Mouse (Mus musculus) liver, adult 2 months (tissue): Measurements from ENCODE around the gene Dpyd. TPM values are rescaled to one million over a fixed set of nuclear protein-coding genes. Genes with fewer than 3 reads are reported as not detected.

Experiments used
- DNase-seq: peaks from one replicate; pipeline ENCODE4 v3.0.0-alpha.2; 2011; ENCODE audit warnings: low read depth, low spot score; ENCODE audit errors: extremely low read depth
- H3K27ac ChIP-seq: fragments of 200-500 bp; replicated peaks from 2 replicates; pipeline ENCODE4 v1.5.1; 2012; ENCODE audit warnings: low read depth, mild to moderate bottlenecking, control low read depth, inconsistent platforms, low read length; ENCODE audit not compliant: insufficient read depth
- H3K27me3 ChIP-seq: fragments of 200-500 bp; 2 replicates; pipeline ENCODE4 v1.6.1; 2012; ENCODE audit warnings: mild to moderate bottlenecking, moderate library complexity, low read length, inconsistent platforms; ENCODE audit not compliant: control insufficient read depth, insufficient read depth
- H3K36me3 ChIP-seq: fragments of 200-500 bp; 2 replicates; pipeline ENCODE4 v1.6.1; 2012; ENCODE audit warnings: low read length, inconsistent platforms; ENCODE audit not compliant: control insufficient read depth, insufficient read depth
- H3K4me1 ChIP-seq: fragments of 200-500 bp; 2 replicates; pipeline ENCODE4 v1.6.1; 2011; ENCODE audit warnings: low read length; ENCODE audit not compliant: control insufficient read depth, insufficient read depth
- H3K4me3 ChIP-seq: fragments of 200-500 bp; 2 replicates; pipeline ENCODE4 v1.5.1; 2011; ENCODE audit warnings: low read depth, mild to moderate bottlenecking, control low read depth, low read length, moderate library complexity; ENCODE audit not compliant: insufficient read depth
- H3K79me2 ChIP-seq: fragments of 200-500 bp; 2 replicates; pipeline ENCODE4 v1.6.1; 2012; ENCODE audit warnings: inconsistent platforms, mild to moderate bottlenecking, low read length, moderate library complexity; ENCODE audit not compliant: control insufficient read depth, insufficient read depth
- H3K9ac ChIP-seq: fragments of 200-500 bp; 2 replicates; pipeline ENCODE4 v1.6.1; 2012; ENCODE audit warnings: low read depth, mild to moderate bottlenecking, control low read depth, inconsistent platforms, low read length
- CTCF ChIP-seq: fragments of 200-500 bp; IDR thresholded peaks from 2 replicates; pipeline ENCODE4 v1.5.1; 2011; ENCODE audit warnings: low read depth, low read length, control low read depth
- POLR2A ChIP-seq: fragments of 200-500 bp; IDR thresholded peaks from 2 replicates; pipeline ENCODE4 v1.6.1; 2011; ENCODE audit warnings: low read length, control low read depth; ENCODE audit not compliant: insufficient read depth; ENCODE audit errors: extremely low read depth
- WGBS: fragments of 180-500 bp; shearing (Covaris S2); methylation state at CpG from one replicate; pipeline ENCODE4 v1.1.7; 2018; 5-methylcytosine and 5-hydroxymethylcytosine counted together
- polyA plus RNA-seq: library from polyadenylated mRNA; depleted of rRNA; stranded (reverse); fragments of >200 nt; gene quantifications from 2 replicates; pipeline ENCODE4 v1.2.3, GENCODE M21; 2012
- total RNA-seq: library from RNA; depleted of rRNA; stranded (reverse); fragments of >200 nt; gene quantifications from 2 replicates; pipeline ENCODE4 v1.2.3, GENCODE M21; 2014

Gene Dpyd
- total and polyA plus RNA-seq, 2 experiments: 65.4 to 470 TPM

- Histone ChIP-seq H3K36me3 (no peaks in the 10 kb centered on the region; the same call in 1 of the 2 replicates), H3K4me3 (no peak overlapping the region), H3K4me1 (peaks cover 4% of the 10 kb centered on the region; the same call in 1 of the 2 replicates), H3K79me2 (no peaks in the 10 kb centered on the region), H3K27ac (no peak overlapping the region), H3K27me3 (no peaks in the 10 kb centered on the region), H3K9ac (no peak overlapping the region)
- 86% methylated on average over 7 of the region's 7 CpGs for WGBS
- TF ChIP-seq POLR2A (no peak), CTCF (no peak)
- no peak for DNase-seq
Observed at GRCm38 (mm10) chr3:119329063-119329462, 767.1 kb downstream of the Dpyd start.

- TF ChIP-seq POLR2A (no peak), CTCF (no peak)
- no peak overlapping the region for H3K4me3 ChIP-seq
- H3K36me3 ChIP-seq: no peaks in the 10 kb centered on the region
- 64% methylated on average over 7 of the region's 7 CpGs for WGBS
- H3K4me1 ChIP-seq: no peaks in the 10 kb centered on the region
- no peaks in the 10 kb centered on the region for H3K27me3 ChIP-seq
- no peak overlapping the region for H3K9ac ChIP-seq
- DNase-seq: no peak
- H3K79me2 ChIP-seq: no peaks in the 10 kb centered on the region
- H3K27ac ChIP-seq: no peak overlapping the region
Observed at GRCm38 (mm10) chr3:119333335-119334305, 771.7 kb downstream of the Dpyd start.

GRCm38 (mm10) chr3:119361555-119362385 is 799.8 kb downstream of the Dpyd start:
- H3K27me3 ChIP-seq: no peaks in the 10 kb centered on the region
- no peak for DNase-seq
- H3K4me1 ChIP-seq: no peaks in the 10 kb centered on the region
- no peak overlapping the region for H3K27ac ChIP-seq
- 87% methylated on average over 13 of the region's 13 CpGs for WGBS
- H3K9ac ChIP-seq: no peak overlapping the region
- H3K36me3 ChIP-seq: peaks cover 3% of the 10 kb centered on the region; the same call in 1 of the 2 replicates
- no peaks in the 10 kb centered on the region for H3K79me2 ChIP-seq
- TF ChIP-seq POLR2A: no peak
- no peak overlapping the region for H3K4me3 ChIP-seq

DNA sequence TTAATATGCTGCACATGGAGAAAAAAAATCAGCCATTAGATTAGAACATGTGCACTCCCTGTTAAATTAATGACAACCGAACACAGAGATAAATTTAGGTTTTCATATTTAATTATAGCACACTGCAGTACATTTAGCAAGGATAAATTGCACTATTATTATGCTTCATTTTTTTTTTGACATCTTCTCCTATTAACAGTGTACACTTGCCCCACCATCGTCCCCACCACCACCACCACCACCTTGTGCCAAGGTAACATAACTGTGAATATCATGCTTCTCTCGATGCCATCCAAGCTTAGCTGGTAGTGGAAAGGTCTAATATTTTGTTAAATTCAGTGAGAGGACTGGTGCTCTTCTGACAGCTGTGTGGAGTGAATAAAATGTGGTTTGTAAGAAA is 800.5 kb downstream of the Dpyd start:
- H3K4me3 ChIP-seq: no peak overlapping the region
- H3K27me3 ChIP-seq: no peaks in the 10 kb centered on the region
- H3K4me1 ChIP-seq: no peaks in the 10 kb centered on the region
- H3K79me2 ChIP-seq: no peaks in the 10 kb centered on the region
- DNase-seq: no peak
- H3K9ac ChIP-seq: no peak overlapping the region
- no peak for TF ChIP-seq POLR2A
- no peak for TF ChIP-seq CTCF
- H3K36me3 ChIP-seq: peaks cover 3% of the 10 kb centered on the region; the same call in 1 of the 2 replicates
- no peak overlapping the region for H3K27ac ChIP-seq
- 89% methylated on average over 3 of the region's 3 CpGs for WGBS

GRCm38 (mm10) chr3:119368931-119369330 is 807.0 kb downstream of the Dpyd start:
- no peak for DNase-seq

More at GRCm38 (mm10) chr3:119368931-119369330, 807.0 kb downstream of the Dpyd start:
- peaks cover 6% of the 10 kb centered on the region for H3K36me3 ChIP-seq
- TF ChIP-seq CTCF (no peak), POLR2A (no peak)
- WGBS: 52% methylated on average over 2 of the region's 2 CpGs
- H3K4me1 ChIP-seq: no peaks in the 10 kb centered on the region
- H3K9ac ChIP-seq: no peak overlapping the region
- no peaks in the 10 kb centered on the region for H3K79me2 ChIP-seq
- H3K27me3 ChIP-seq: no peaks in the 10 kb centered on the region
- no peak overlapping the region for H3K27ac ChIP-seq
- H3K4me3 ChIP-seq: no peak overlapping the region
